8 mouse cellular contexts compared by ENCODE assay signal in genomic region chr8:84662581-84663065, GRCm38 (mm10). TPM values are rescaled to one million over a fixed set of nuclear protein-coding genes. Genes with fewer than 3 reads are reported as not detected.
DNase-seq lines count a peak whose midpoint lies in the region; ATAC-seq and TF ChIP-seq lines count a peak whose summit lies in the region.

Ier2 (minus strand) TSS chr8:84662852.

- no peak for DNase-seq in ES-E14 (ENCODE audit: low read depth, low spot score)
- peak; percentile 95 for DNase-seq in cerebellum, adult 11-12 months
- peak; percentile 96 for DNase-seq in heart, postnatal 25 days (ENCODE audit: low spot score)
- peak; percentile 81 to 93 for DNase-seq in layer of hippocampus, adult 18-20 months (ENCODE audit: low spot score in 2 of 2)
- peak; percentile 97 to 98 for DNase-seq in lung, adult 18-20 months

- in situ Hi-C loops in ES-E14 (cut with MboI; ENCODE audit: low sequenced_read_pairs in 2 of 2, unreplicated experiment in 2 of 2): no loop called here

- H3K27me3 ChIP-seq in forebrain, embryonic 15.5 days: no peaks in the 10 kb centered on the region
- H3K27me3 ChIP-seq in neural tube, embryonic 14.5 days (ENCODE audit: control insufficient read depth, insufficient read depth, low read length): no peaks in the 10 kb centered on the region
- peaks cover 3% of the 10 kb centered on the region; the same call in 1 of the 2 replicates for H3K27me3 ChIP-seq in testis, adult 2 months (ENCODE audit: control insufficient read depth, insufficient read depth, low read length)

- peak within 1 kb of the TSS; percentile 93 for H3K27ac ChIP-seq in ES-E14 (ENCODE audit: insufficient read depth, low read depth, low read length, poor library complexity, severe bottlenecking)
- peak within 1 kb of the TSS; percentile 91 for H3K27ac ChIP-seq in forebrain, embryonic 15.5 days (replicated peaks)
- H3K27ac ChIP-seq in neural tube, embryonic 14.5 days (ENCODE audit: low read depth, low read length): peak within 1 kb of the TSS; percentile 84
- peak within 1 kb of the TSS; percentile 88 for H3K27ac ChIP-seq in testis, adult 2 months (ENCODE audit: control insufficient read depth, insufficient read depth, low read depth, low read length)

- peak; percentile 84 for ATAC-seq in forebrain, embryonic 15.5 days (replicated peaks)
- ATAC-seq in neural tube, embryonic 14.5 days (ENCODE audit: low read depth): peak; percentile 68

- peak; percentile 99 for TF ChIP-seq POLR2A in testis, adult 2 months (IDR thresholded peaks at IDR 0.05; ENCODE audit: control insufficient read depth, low read depth, low read length)

- H3K36me3 ChIP-seq in ES-E14 (ENCODE audit: control insufficient read depth, insufficient read depth, low read length, poor library complexity, severe bottlenecking): peaks cover 9% of the 10 kb centered on the region
- no peaks in the 10 kb centered on the region for H3K36me3 ChIP-seq in forebrain, embryonic 15.5 days
- H3K36me3 ChIP-seq in neural tube, embryonic 14.5 days (ENCODE audit: control insufficient read depth, insufficient read depth, low read length): no peaks in the 10 kb centered on the region
- H3K36me3 ChIP-seq in testis, adult 2 months (ENCODE audit: control insufficient read depth, insufficient read depth, low read length): no peaks in the 10 kb centered on the region

- WGBS in forebrain, embryonic 15.5 days: under 1% methylated on average over 27 of the region's 27 CpGs
- under 1% methylated on average over 27 of the region's 27 CpGs for WGBS in neural tube, embryonic 14.5 days

- H3K9ac ChIP-seq in ES-E14 (ENCODE audit: insufficient read depth, low read depth, low read length, poor library complexity, severe bottlenecking): peak within 1 kb of the TSS; percentile 92
- H3K9ac ChIP-seq in forebrain, embryonic 15.5 days (replicated peaks): peak within 1 kb of the TSS; percentile 74
- H3K9ac ChIP-seq in neural tube, embryonic 14.5 days (replicated peaks; ENCODE audit: low read depth, low read length): peak within 1 kb of the TSS; percentile 76

- no peaks in the 10 kb centered on the region for H3K9me3 ChIP-seq in ES-E14 (ENCODE audit: control insufficient read depth, insufficient read depth, low read depth, low read length)
- H3K9me3 ChIP-seq in forebrain, embryonic 15.5 days: no peaks in the 10 kb centered on the region
- no peaks in the 10 kb centered on the region for H3K9me3 ChIP-seq in neural tube, embryonic 14.5 days (ENCODE audit: control insufficient read depth, low read length)

- H3K4me3 ChIP-seq in ES-E14 (ENCODE audit: insufficient read depth in 1 of 2, low read depth in 1 of 2, low read length in 2 of 2, poor library complexity in 1 of 2, severe bottlenecking in 1 of 2): peak within 1 kb of the TSS; percentile 76 to 89
- peak within 1 kb of the TSS; percentile 70 for H3K4me3 ChIP-seq in forebrain, embryonic 15.5 days
- peak within 1 kb of the TSS; percentile 51 for H3K4me3 ChIP-seq in neural tube, embryonic 14.5 days (ENCODE audit: low read depth, low read length)
- H3K4me3 ChIP-seq in testis, adult 2 months (ENCODE audit: control insufficient read depth, low read depth, low read length): peak within 1 kb of the TSS; percentile 94

- TF ChIP-seq CTCF in testis, adult 2 months (IDR thresholded peaks at IDR 0.05; ENCODE audit: control insufficient read depth, insufficient read depth, insufficient replicate concordance, low read depth, low read length): no peak

- peaks cover 5 to 10% of the 10 kb centered on the region in 2 experiments; a peak in 2 of 4 replicates for H3K4me1 ChIP-seq in ES-E14 (ENCODE audit: control insufficient read depth in 2 of 2, insufficient read depth in 2 of 2, low read length in 2 of 2, poor library complexity in 1 of 2)
- H3K4me1 ChIP-seq in forebrain, embryonic 15.5 days: peaks cover 50% of the 10 kb centered on the region
- peaks cover 40% of the 10 kb centered on the region for H3K4me1 ChIP-seq in neural tube, embryonic 14.5 days (ENCODE audit: control insufficient read depth, insufficient read depth, low read length)
- H3K4me1 ChIP-seq in testis, adult 2 months (ENCODE audit: control insufficient read depth, insufficient read depth, low read length): peaks cover 33% of the 10 kb centered on the region

- H3K4me2 ChIP-seq in forebrain, embryonic 15.5 days (replicated peaks): peak within 1 kb of the TSS; percentile 89
- peak within 1 kb of the TSS; percentile 88 for H3K4me2 ChIP-seq in neural tube, embryonic 14.5 days (ENCODE audit: low read depth, low read length)

- intact Hi-C loops in heart, postnatal 25 days (cut with DNase I): loop anchor here (5.0 kb wide), 1 partner anchor 315 kb away; the partner anchor contains the start of gene Junb

TF ChIP-seq in ES-E14, 5 proteins besides CTCF, POLR2A, EP300 and RAD21:
- TF ChIP-seq CHD2 (IDR thresholded peaks at IDR 0.05; ENCODE audit: low read depth, low read length) (no peak), ZNF384 (IDR thresholded peaks at IDR 0.05; ENCODE audit: low read depth, low read length) (no peak), HCFC1 (IDR thresholded peaks at IDR 0.05; ENCODE audit: borderline replicate concordance, insufficient read depth, low read length) (peak; percentile 74; the same call in 1 of the 2 replicates), ZC3H11A (IDR thresholded peaks at IDR 0.05; ENCODE audit: borderline replicate concordance, low read depth, low read length) (no peak), MAFK (IDR thresholded peaks at IDR 0.05; ENCODE audit: insufficient read depth, low read depth, low read length) (no peak)

RNA-seq across cellular contexts. Expression of gene Ier2, which starts in this region (rescaled TPM):
- 49.3 and 49.7 TPM in 2 replicates for total RNA-seq in ES-E14 (2012; rRNA removed)
- polyA plus RNA-seq in forebrain, embryonic 15.5 days (2015; fragmentation: Nextera tagmentation; extraction: Ambion mirVana): 26.0 and 33.4 TPM in 2 replicates
- 10 to 100 TPM; 14.3 to 18.3 TPM for total RNA-seq in heart, postnatal 25 days (2021)
- 10 to 100 TPM in 1 of 2 experiments, 1 to 10 TPM in 1; 6.2 to 10.0 TPM for total RNA-seq in layer of hippocampus, adult 18-20 months (2021)
- 14.4 and 20.9 TPM in 2 replicates for polyA plus RNA-seq in neural tube, embryonic 14.5 days (2014; fragmentation: Nextera tagmentation; extraction: Ambion mirVana)
- polyA plus RNA-seq in testis, adult 2 months (2012; rRNA removed): 2.1 and 2.3 TPM in 2 replicates
